Mouse (Mus musculus): Measurements from ENCODE around the gene Plekha8. TPM values are rescaled to one million over a fixed set of nuclear protein-coding genes. Genes with fewer than 3 reads are reported as not detected.

The Plekha8 gene
- total and polyA plus RNA-seq, 2 experiments = 3.6 to 13.4 TPM

DNA sequence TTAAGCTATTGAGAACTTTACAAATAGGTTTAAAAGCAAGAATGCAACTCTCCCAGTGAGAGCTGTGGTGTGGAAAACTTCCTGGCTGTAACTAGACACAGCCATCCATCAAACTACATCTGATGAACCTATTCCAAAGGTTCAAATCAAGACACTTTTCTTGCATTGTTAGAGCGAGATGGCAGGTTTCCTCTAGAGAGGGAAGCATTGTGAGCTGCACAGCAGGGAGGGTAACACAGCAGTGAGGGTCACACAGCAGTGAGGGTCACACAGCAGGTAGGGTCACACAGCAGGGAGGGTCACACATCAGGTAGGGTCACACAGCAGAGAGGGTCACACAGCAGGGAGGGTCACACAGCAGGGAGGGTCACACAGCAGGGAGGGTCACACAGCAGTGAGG, 6.7 kb upstream of the Plekha8 start:
- Histone ChIP-seq H3K9ac (ENCODE audit: low read depth, low read length) (no peak overlapping the region), H3K27ac (replicated peaks; ENCODE audit: insufficient read depth, low read depth, low read length) (no peak overlapping the region), H3K4me3 (ENCODE audit: insufficient read depth, low read depth, low read length) (no peak overlapping the region), H3K27me3 (ENCODE audit: control insufficient read depth, insufficient read depth, low read length) (no peaks in the 10 kb centered on the region), H3K4me1 (ENCODE audit: control insufficient read depth, insufficient read depth, low read length) (peaks cover 5% of the 10 kb centered on the region; the same call in 1 of the 2 replicates), H3K36me3 (ENCODE audit: control insufficient read depth, insufficient read depth, low read length) (peaks cover 8% of the 10 kb centered on the region; the same call in 1 of the 2 replicates), H3K79me2 (ENCODE audit: control insufficient read depth, insufficient read depth, low read length) (peaks cover 5% of the 10 kb centered on the region; the same call in 1 of the 2 replicates)
- no peak for TF ChIP-seq CTCF (IDR thresholded peaks at IDR 0.05; ENCODE audit: low read depth, low read length)
- TF ChIP-seq POLR2A (IDR thresholded peaks at IDR 0.05; ENCODE audit: extremely low read depth, insufficient read depth, low read length) = no peak
- 70% methylated on average over 1 of the region's 1 CpGs for WGBS
- DNase-seq (ENCODE audit: extremely low read depth, low read depth, low spot score) = no peak

DNA sequence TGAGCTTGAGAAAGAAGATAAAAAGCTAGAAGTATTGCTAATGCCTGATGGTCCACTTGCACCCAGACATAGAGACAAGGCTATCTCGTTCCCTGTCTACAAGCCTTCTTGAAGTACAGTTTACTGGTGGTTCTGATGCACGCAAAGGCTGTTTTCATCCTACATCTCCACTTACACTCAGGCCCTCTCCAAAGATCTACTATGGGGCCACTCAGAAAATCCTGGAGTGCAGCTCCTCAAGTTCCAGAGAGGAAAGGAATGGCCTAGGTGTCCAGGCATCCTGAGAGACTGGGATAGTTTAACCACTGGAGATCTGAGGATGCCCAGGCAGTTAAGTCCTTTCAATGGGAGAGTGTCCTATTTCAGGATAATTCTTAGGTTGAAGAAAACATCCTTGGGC, 4.2 kb upstream of the Plekha8 start:
- no peak for DNase-seq (ENCODE audit: extremely low read depth, low read depth, low spot score)
- Histone ChIP-seq H3K4me3 (ENCODE audit: insufficient read depth, low read depth, low read length) (no peak overlapping the region), H3K36me3 (ENCODE audit: control insufficient read depth, insufficient read depth, low read length) (peaks cover under 1% of the 10 kb centered on the region; the same call in 1 of the 2 replicates), H3K4me1 (ENCODE audit: control insufficient read depth, insufficient read depth, low read length) (peaks cover 5% of the 10 kb centered on the region; the same call in 1 of the 2 replicates), H3K27ac (replicated peaks; ENCODE audit: insufficient read depth, low read depth, low read length) (no peak overlapping the region), H3K79me2 (ENCODE audit: control insufficient read depth, insufficient read depth, low read length) (peaks cover 8% of the 10 kb centered on the region), H3K9ac (ENCODE audit: low read depth, low read length) (no peak overlapping the region), H3K27me3 (ENCODE audit: control insufficient read depth, insufficient read depth, low read length) (no peaks in the 10 kb centered on the region)
- whole genome bisulfite sequencing = 94% methylated on average over 2 of the region's 2 CpGs
- TF ChIP-seq CTCF (IDR thresholded peaks at IDR 0.05; ENCODE audit: low read depth, low read length) (no peak), POLR2A (IDR thresholded peaks at IDR 0.05; ENCODE audit: extremely low read depth, insufficient read depth, low read length) (no peak)

DNA sequence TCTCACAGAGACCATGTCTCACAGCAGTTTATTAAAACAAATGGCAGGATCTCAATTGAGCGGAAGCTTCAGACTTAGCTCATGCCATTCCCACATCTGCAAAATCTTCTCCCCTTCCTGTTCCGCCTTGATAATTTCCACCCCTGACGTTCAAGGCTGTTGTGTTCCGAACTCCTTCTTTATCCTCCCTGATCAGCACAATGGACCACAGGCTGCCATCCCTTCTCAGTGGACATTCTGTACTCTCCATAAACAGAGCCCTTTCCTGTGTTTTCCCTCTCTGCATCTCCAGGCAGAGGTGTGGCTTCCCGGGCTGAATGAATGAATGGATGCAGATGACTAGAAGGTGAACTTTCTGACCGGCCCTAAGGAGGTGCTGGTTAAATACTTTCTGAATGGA, 3.1 kb upstream of the Plekha8 start:
- peaks cover 8% of the 10 kb centered on the region for H3K79me2 ChIP-seq (ENCODE audit: control insufficient read depth, insufficient read depth, low read length)
- no peaks in the 10 kb centered on the region for H3K36me3 ChIP-seq (ENCODE audit: control insufficient read depth, insufficient read depth, low read length)
- H3K4me3 ChIP-seq (ENCODE audit: insufficient read depth, low read depth, low read length) = no peak overlapping the region
- no peak for DNase-seq (ENCODE audit: extremely low read depth, low read depth, low spot score)
- WGBS = 54% methylated on average over 6 of the region's 6 CpGs
- no peaks in the 10 kb centered on the region for H3K27me3 ChIP-seq (ENCODE audit: control insufficient read depth, insufficient read depth, low read length)
- no peak overlapping the region for H3K27ac ChIP-seq (replicated peaks; ENCODE audit: insufficient read depth, low read depth, low read length)
- no peak for TF ChIP-seq POLR2A (IDR thresholded peaks at IDR 0.05; ENCODE audit: extremely low read depth, insufficient read depth, low read length)
- TF ChIP-seq CTCF (IDR thresholded peaks at IDR 0.05; ENCODE audit: low read depth, low read length) = no peak
- H3K9ac ChIP-seq (ENCODE audit: low read depth, low read length) = no peak overlapping the region
- peaks cover 11% of the 10 kb centered on the region for H3K4me1 ChIP-seq (ENCODE audit: control insufficient read depth, insufficient read depth, low read length)

GRCm38 (mm10) chr6:54592938-54593535, 1.9 kb upstream of the Plekha8 start:
- Histone ChIP-seq H3K4me1 (ENCODE audit: control insufficient read depth, insufficient read depth, low read length) (peaks cover 16% of the 10 kb centered on the region), H3K27ac (replicated peaks; ENCODE audit: insufficient read depth, low read depth, low read length) (peak overlapping the region; percentile 84), H3K9ac (ENCODE audit: low read depth, low read length) (peak overlapping the region; percentile 79), H3K4me3 (ENCODE audit: insufficient read depth, low read depth, low read length) (peak overlapping the region; percentile 69), H3K79me2 (ENCODE audit: control insufficient read depth, insufficient read depth, low read length) (peaks cover 8% of the 10 kb centered on the region), H3K27me3 (ENCODE audit: control insufficient read depth, insufficient read depth, low read length) (no peaks in the 10 kb centered on the region), H3K36me3 (ENCODE audit: control insufficient read depth, insufficient read depth, low read length) (no peaks in the 10 kb centered on the region)
- under 1% methylated on average over 20 of the region's 20 CpGs for WGBS
- TF ChIP-seq CTCF (IDR thresholded peaks at IDR 0.05; ENCODE audit: low read depth, low read length) (no peak), POLR2A (IDR thresholded peaks at IDR 0.05; ENCODE audit: extremely low read depth, insufficient read depth, low read length) (0 out of 2 replicates have a peak, but pooled peaks have one; percentile 20)
- peak; percentile 87 for DNase-seq (ENCODE audit: extremely low read depth, low read depth, low spot score)

- H3K79me2 ChIP-seq (ENCODE audit: control insufficient read depth, insufficient read depth, low read length) = peaks cover 5% of the 10 kb centered on the region
- DNase-seq (ENCODE audit: extremely low read depth, low read depth, low spot score) = peak; percentile 98
- H3K27me3 ChIP-seq (ENCODE audit: control insufficient read depth, insufficient read depth, low read length) = no peaks in the 10 kb centered on the region
- H3K36me3 ChIP-seq (ENCODE audit: control insufficient read depth, insufficient read depth, low read length) = no peaks in the 10 kb centered on the region
- H3K27ac ChIP-seq (replicated peaks; ENCODE audit: insufficient read depth, low read depth, low read length) = peak overlapping the region; percentile 52
- 9% methylated on average over 8 of the region's 8 CpGs for WGBS
- H3K9ac ChIP-seq (ENCODE audit: low read depth, low read length) = no peak overlapping the region
- H3K4me3 ChIP-seq (ENCODE audit: insufficient read depth, low read depth, low read length) = peak overlapping the region; percentile 25; the same call in 1 of the 2 replicates
- TF ChIP-seq POLR2A (IDR thresholded peaks at IDR 0.05; ENCODE audit: extremely low read depth, insufficient read depth, low read length) (no peak), CTCF (IDR thresholded peaks at IDR 0.05; ENCODE audit: low read depth, low read length) (no peak)
- H3K4me1 ChIP-seq (ENCODE audit: control insufficient read depth, insufficient read depth, low read length) = peaks cover 23% of the 10 kb centered on the region
Observed at GRCm38 (mm10) chr6:54593766-54594468, 994 bp upstream of the Plekha8 start.
